Mouse (Mus musculus) small intestine, adult 2 months (tissue): ENCODE data around the gene Phf12.

Experiments
- CTCF ChIP-seq: fragments of 200-500 bp; IDR thresholded peaks from 2 replicates; pipeline ENCODE4 v1.5.1; 2012; ENCODE audit warnings: low read depth, mild to moderate bottlenecking, control low read depth, inconsistent platforms, low read length, moderate library complexity, mixed read lengths; ENCODE audit not compliant: insufficient replicate concordance, insufficient read length; ENCODE audit errors: extremely low read depth
- POLR2A ChIP-seq: fragments of 200-500 bp; IDR thresholded peaks from 2 replicates; pipeline ENCODE4 v1.6.1; 2012; ENCODE audit warnings: low read depth, mild to moderate bottlenecking, control low read depth, inconsistent platforms, low read length, moderate library complexity

DNA sequence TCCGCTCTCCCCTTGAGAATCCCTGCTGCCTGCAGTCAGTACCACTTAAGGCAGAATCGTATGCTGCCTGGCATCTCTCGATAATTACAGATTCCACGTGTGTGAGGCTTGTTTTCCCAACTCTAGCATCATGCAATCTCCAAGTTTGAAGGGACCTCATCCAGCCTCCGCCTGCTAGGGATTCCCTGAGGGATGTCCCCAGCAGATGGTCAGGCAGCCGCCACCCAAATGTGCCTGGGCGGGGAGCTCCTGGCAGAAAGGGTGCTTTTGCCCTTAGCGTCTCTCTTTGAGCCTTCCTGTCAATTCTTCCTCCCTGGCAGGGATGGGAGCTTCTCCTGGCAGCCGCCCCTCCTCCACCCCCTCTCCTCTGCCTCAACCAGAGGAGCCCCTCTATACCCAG, 22.4 kb upstream of the Phf12 start:
- TF ChIP-seq POLR2A (no peak), CTCF (no peak)
